Comparison of ENCODE assay signal across 8 mouse cellular contexts in genomic region chr11:90029841-90030398, GRCm38 (mm10). TPM values are rescaled to one million over a fixed set of nuclear protein-coding genes. Genes with fewer than 3 reads are reported as not detected.
DNase-seq lines count a peak whose midpoint lies in the region; ATAC-seq and TF ChIP-seq lines count a peak whose summit lies in the region.

TSS of gene Tmem100 (plus strand) at chr11:90030348.

- H3K4me3 ChIP-seq in lung, adult 2 months (replicated peaks; ENCODE audit: extremely low read depth, low read depth, low read length) = peak within 1 kb of the TSS; percentile 84
- peak within 1 kb of the TSS; percentile 28 for H3K4me3 ChIP-seq in midbrain, embryonic 14.5 days (replicated peaks; ENCODE audit: low read depth, low read length)

- no peaks in the 10 kb centered on the region for H3K36me3 ChIP-seq in midbrain, embryonic 14.5 days (ENCODE audit: control insufficient read depth, insufficient read depth, low read length)

- peak within 1 kb of the TSS; percentile 55 for H3K4me2 ChIP-seq in midbrain, embryonic 14.5 days (ENCODE audit: low read length)

- no peaks in the 10 kb centered on the region for H3K9me3 ChIP-seq in midbrain, embryonic 14.5 days (ENCODE audit: control insufficient read depth, low read length)

- intact Hi-C loops in gastrocnemius, postnatal 14 days (cut with DNase I; ENCODE audit: low total_unique reads) = loop anchor here (5.0 kb wide), 1 partner anchor 43 kb away; no protein-coding TSS in a partner anchor

- no peak for TF ChIP-seq CTCF in lung, adult 2 months (IDR thresholded peaks at IDR 0.05; ENCODE audit: insufficient read depth, low read length)

- DNase-seq in lung, adult 2 months = no peak
- no peak for DNase-seq in lung, postnatal 14 days
- DNase-seq in gastrocnemius, postnatal 14 days = no peak
- no peak for DNase-seq in layer of hippocampus, postnatal 14 days (ENCODE audit: low spot score in 2 of 2)
- no peak for DNase-seq in midbrain, embryonic 14.5 days
- no peak for DNase-seq in embryo, embryonic 10 days (ENCODE audit: low spot score)
- no peak for DNase-seq in kidney, adult 18-20 months

- TF ChIP-seq POLR2A in lung, adult 2 months (IDR thresholded peaks at IDR 0.05; ENCODE audit: borderline replicate concordance, extremely low read depth, low read depth, low read length) = 0 out of 2 replicates have a peak, but pooled peaks have one; percentile 1

- WGBS in lung, adult 2 months = 28% methylated on average over 13 of the region's 13 CpGs
- WGBS in midbrain, embryonic 14.5 days = 61% methylated on average over 13 of the region's 13 CpGs

- peak within 1 kb of the TSS; percentile 14; the same call in 1 of the 2 replicates for H3K9ac ChIP-seq in midbrain, embryonic 14.5 days (replicated peaks; ENCODE audit: low read length)

- H3K27me3 ChIP-seq in midbrain, embryonic 14.5 days (ENCODE audit: control insufficient read depth, insufficient read depth, low read length) = peaks cover 3% of the 10 kb centered on the region; the same call in 1 of the 2 replicates

- peaks cover 6% of the 10 kb centered on the region; the same call in 1 of the 2 replicates for H3K4me1 ChIP-seq in lung, adult 2 months (ENCODE audit: control insufficient read depth, insufficient read depth, low read length)
- H3K4me1 ChIP-seq in midbrain, embryonic 14.5 days (ENCODE audit: control insufficient read depth, insufficient read depth, low read length) = 0 out of 2 replicates have a peak, but pooled peaks cover 6% of the 10 kb centered on the region

- no peak within 1 kb of the TSS for H3K27ac ChIP-seq in midbrain, embryonic 14.5 days (replicated peaks; ENCODE audit: low read depth, low read length)

- ATAC-seq in midbrain, embryonic 14.5 days (ENCODE audit: low FRiP score, low TSS enrichment) = no peak
- no peak for ATAC-seq in monocyte, adult 5-6 weeks (replicated peaks; ENCODE audit: insufficient number of reproducible peaks, low FRiP score, low TSS enrichment, poor library complexity, severe bottlenecking)

RNA-seq across cellular contexts. Expression of gene Tmem100, which starts in this region (rescaled TPM):
- 169 and 219 TPM in 2 replicates for polyA plus RNA-seq in lung, adult 2 months (2012; rRNA removed)
- total RNA-seq in gastrocnemius, postnatal 14 days (2021) = 10 to 100 TPM; 12.8 to 16.8 TPM
- 10 to 100 TPM; 28.0 TPM for total RNA-seq in layer of hippocampus, postnatal 14 days (2021)
- polyA plus RNA-seq in midbrain, embryonic 14.5 days (2014; fragmentation: Nextera tagmentation; extraction: Ambion mirVana) = 5.9 and 8.7 TPM in 2 replicates
- total RNA-seq in monocyte, adult 5-6 weeks (2017) = not detected in 3 replicates

Comparison
In these comparisons a context has a peak if more than half of its experiments do, and no peak if none do; other contexts are left out.
1. RNA of gene Tmem100 (total RNA-seq): 28.0 TPM in layer of hippocampus, postnatal 14 days and 12.8 to 16.8 TPM in gastrocnemius, postnatal 14 days; not detected in monocyte, adult 5-6 weeks; every median in the first group is over 10 times any median in the second.
2. RNA of gene Tmem100 (polyA plus RNA-seq): 169 to 219 TPM in lung, adult 2 months; 5.9 to 8.7 TPM in midbrain, embryonic 14.5 days; every median in the first group is over 10 times any median in the second.